Mouse (Mus musculus): ENCODE data around the gene Pglyrp2. TPM values are rescaled to one million over a fixed set of nuclear protein-coding genes. Genes with fewer than 3 reads are reported as not detected.

The Pglyrp2 gene
- 10 to 100 TPM; 68.7 to 79.5 TPM for polyA plus RNA-seq (2017; shearing (Covaris generic))

DNA sequence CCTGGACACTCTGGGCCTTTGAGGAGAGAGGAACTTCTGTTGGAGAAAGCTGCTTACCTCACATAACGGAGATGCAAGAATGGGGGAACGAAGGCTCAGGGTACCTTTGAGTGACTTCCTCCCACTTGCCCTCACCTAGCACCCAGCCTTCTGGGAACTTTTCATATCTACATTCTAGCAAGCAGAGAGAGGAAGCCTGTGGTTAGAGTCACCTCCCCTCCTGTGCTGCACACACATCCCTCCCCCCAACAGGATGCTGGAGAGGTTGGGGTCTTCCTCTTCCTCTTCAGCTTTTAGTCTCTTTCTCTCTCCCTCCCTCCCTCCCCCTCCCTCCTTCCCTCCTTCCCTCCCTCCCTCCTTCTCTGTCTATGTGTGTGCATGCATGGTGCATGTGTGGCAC, at the start of gene Pglyrp2:
Pglyrp2 (minus strand) TSS at position 134 of the 400 bp plus-strand sequence.
- peak; percentile 97 for ATAC-seq

DNA sequence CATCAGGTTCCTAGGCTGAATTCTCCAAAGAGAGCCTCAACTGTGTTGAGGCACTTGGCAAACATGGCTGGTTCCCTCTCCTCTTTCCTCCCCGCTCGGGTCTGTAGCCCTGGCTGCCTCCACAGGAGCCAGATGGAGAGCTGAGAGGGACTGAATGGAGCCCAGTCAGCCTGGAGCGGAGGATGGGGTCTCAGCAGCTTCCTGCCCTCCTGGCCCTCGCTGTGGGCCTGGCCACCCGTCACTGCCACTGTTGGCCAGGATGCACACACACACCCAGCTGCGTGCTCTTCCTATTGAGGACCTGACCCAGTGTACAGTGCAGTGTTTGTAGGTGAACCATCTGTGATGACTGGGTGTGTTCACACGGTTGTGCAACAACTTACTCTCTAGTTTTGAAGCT, 48.2 kb upstream of the Pglyrp2 start:
- ATAC-seq: no peak

DNA sequence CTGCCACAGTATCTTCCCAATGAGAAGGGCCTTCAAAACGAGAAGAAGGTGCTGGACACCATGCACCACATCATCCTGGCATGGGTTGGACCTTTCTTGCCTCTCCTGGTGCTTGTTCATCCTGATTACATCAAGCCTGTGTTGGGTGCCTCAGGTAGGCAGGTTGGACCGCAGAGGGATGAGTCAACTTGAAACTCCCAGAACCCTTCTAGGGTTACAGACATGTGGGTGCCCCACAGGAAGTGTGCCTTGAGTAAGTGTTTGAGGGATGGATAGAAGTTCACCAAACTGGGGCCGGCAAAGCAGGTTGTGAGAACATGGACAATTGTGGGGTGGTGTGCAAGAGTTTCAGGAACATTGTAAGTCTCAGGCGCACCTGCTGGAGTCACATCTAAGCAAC, 46.8 kb upstream of the Pglyrp2 start:
- ATAC-seq: peak; percentile 99

DNA sequence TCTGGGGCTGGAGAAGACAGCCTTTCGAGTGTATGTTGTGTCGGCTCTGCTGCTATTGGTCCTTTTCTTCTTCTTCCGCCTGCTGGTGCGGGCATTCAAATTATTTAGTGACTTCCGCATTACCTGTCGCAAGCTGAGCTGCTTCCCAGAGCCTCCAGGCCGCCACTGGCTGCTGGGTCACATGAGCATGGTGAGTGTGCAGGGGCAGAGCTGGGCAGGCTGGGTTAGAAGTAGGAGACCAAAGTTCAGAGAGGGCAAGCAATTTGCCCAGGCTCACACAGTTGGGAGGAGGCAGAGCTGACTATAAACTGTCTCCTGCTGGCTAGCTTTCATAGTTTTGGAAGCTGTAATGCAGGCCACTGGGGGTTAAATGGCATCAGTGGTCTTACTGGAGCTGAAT, 44.5 kb upstream of the Pglyrp2 start:
- no peak for ATAC-seq

DNA sequence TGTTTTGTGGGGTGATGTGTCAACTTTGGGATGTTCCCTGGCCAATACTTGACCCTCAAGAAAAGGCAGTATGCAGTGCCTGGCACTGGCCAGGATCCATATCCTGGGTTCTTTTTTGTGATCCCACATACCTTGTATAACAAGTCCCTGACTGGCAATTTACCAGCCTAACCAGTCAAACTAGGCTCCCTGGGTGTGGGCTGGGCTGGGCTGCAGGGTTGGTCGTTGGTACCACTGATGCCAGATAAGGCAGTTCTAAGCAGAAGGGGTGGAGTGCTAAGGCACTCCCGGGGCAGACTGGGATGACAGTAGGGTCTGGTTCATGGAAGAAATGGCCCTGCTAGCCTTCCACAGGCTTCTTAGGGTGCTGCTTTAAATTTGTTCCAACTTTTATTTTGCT, 31.0 kb upstream of the Pglyrp2 start:
- ATAC-seq: no peak

DNA sequence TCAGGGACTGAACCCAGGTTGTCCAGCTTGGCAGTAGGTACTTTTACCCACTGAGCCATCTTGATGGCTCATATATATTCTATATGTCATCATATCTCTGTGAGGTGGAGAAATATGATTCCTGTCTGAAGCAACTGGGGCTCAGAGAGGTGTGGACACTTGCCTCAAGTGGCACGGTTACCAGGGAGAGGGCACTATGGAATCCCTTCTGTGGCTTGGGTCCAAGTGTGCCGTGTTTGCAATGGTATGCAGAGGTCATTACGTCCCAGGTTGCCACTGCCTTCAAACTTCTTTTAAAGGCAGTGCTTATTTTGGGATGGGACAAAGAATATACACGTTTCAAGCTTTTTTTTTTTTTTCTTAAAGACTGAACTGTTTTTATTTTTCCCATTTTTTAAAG, 30.2 kb upstream of the Pglyrp2 start:
- ATAC-seq: no peak

DNA sequence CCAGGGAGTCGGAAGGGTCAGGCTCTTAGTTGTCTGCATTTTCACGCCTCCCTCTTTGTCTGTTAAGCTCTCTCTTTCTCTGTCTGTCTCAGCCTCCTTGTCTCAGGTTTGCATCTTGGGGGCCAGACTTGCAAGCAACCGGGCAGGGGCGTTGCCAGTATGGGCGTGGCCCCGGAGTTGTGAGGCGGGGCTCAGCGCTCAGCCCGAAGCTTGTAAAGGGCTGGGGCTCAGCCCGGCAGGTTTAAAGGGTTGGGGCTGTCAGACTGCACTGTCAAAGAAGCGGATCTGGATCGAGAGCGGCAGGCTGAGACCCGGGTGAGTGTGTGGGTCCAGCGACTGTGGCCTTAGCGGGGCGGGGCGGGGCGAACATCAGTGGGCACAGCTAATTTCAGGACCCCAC, 28.5 kb upstream of the Pglyrp2 start, which contains the start of gene Cyp4f39:
Cyp4f39 (plus strand) TSS at position 242 of the 400 bp plus-strand sequence.
- no peak for ATAC-seq

DNA sequence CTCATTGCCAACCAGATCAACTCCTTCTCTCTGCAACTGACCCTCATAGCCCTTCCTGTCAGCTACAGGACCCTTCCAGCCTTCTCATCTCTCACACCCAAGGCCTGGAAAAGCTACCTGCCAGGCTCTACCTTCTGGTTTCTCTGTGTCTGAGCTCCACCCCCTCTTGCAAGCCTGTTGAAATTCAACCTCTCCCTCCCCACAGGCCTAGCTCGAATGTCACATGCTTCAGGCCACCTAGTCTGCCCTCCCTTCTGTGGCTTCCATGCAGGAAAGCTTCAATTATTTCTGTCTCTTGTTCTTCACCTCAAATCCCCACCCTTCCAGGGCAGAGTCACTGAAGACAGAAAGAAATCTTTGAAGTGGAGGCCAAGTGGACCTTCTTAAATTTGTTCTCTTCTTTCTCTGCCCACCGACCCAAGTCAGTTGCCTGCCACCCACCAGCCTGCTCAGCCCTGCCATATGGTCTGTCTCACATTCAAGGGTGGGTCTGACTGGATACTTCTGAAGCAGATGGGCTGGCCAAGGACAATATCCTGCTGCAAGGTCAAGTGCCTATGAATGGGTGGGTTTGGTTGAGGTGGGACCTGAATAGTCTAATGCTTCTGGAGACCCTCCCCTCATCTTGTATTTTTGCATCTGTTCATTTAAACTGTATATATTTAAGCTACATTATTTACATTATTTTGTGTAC, 27.0 kb upstream of the Pglyrp2 start:
- ATAC-seq: no peak

DNA sequence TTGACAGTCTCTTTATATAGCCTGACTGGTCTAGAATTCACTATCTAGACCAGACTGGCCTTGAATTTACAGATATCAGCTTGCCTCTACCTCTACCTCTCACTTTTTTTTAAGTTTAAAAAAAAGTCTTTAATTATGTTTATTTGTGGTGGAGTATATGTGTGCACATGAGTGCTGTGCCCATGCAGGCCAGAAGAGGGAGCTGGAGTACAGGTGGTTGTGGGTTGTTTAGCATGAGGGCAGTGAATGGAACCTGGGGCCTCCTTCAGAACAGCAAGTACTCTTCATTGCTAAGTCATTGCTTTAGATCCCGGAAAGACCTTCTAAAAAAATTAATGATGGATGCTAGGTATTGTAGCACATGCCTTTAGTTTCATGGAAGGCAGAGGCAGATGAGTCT, 25.1 kb upstream of the Pglyrp2 start:
- no peak for ATAC-seq

DNA sequence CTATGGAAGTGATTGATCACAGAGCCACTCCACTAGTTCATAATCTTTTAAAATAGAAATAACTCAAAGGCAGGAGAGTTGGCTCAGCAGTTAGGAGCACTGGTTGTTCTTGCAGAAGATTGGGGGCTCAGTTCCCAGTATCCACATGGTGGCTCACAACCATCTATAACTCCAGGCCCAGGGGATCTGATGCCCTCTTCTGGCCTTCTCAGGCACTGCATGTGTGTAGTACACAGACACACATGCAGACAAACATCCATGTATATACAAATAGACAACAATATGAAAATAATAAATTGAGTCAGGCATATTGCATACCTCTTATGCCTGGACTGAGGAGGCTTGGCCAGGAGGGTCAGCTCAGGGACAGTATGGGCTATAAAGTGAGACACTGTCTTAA, 23.2 kb upstream of the Pglyrp2 start:
- ATAC-seq: no peak

DNA sequence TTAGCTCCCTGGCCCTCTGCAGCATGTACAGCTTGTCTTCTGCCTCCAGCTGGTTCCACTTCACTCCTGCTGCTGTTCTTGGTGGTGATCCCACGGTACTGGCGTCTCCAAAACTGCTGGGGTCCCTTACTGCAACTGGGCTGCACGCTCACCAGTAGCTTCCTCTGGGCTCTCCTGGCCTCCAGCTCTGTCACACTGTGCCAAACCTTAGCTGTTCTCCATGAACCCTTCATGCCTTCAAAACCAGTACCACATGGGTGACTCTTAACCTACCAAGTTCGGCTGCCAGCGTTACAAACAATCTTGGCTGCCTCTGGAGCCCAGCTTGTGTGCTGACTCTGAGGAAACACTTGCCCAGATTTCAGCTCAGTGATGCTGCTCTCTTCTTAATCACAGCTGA, 21.0 kb upstream of the Pglyrp2 start:
- no peak for ATAC-seq

DNA sequence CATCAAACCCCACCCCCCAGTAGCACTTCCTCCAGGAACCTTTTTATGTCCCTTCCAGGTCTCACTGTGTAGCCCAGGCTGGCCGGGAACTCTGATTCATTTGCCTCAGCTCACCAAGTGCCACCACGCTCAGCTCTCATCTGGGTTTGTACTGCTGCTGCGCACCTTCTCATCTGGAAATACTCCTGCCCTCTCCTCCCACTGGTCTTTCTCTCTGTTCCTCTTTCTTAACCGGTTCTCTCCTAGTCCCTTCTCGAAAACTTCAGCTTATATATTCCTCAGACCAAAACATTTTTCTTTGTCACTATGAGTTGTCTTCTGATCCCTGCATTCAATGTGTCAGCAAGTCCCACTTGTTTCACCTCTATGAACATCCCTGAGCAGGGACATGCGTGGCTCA, 19.3 kb upstream of the Pglyrp2 start:
- no peak for ATAC-seq

DNA sequence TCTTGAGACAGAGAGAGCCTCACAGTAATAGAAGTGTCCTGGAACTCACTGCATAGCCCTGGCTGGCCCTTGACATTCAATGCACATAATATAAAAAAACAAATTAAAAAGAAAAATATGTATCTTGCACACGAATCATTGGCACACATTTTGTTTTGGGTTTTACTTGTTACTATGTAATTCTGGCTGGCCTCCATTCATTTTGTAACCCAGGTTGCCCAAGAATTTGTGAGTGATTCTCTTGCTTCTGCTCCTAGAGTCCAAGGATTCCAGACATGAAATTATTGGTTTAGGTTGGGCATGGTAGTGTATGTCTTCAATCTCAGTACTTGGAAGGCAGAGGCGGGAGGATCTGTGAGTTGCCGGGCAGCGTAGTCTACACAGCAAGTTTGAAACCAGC, 13.1 kb upstream of the Pglyrp2 start:
- ATAC-seq: no peak

DNA sequence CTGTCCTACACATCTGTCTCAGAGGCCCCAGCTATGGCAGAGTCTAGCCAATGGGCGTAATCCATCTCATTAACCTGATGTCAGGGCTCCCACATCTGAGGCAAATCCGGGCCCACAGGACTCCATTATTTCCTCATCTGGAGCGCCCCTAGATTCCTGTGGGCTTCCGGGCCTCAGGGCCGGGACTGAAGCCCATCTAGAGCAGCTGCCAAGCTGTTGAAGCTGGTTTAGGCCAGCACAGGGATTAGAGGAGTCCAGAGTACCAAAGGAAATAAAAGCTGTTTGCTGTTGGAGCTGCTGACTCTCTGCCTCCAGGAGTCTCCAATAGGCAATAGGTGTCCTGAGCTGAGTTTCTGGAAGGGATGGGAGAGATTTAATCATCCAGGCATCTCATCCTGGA, 11.2 kb upstream of the Pglyrp2 start:
- no peak for ATAC-seq

DNA sequence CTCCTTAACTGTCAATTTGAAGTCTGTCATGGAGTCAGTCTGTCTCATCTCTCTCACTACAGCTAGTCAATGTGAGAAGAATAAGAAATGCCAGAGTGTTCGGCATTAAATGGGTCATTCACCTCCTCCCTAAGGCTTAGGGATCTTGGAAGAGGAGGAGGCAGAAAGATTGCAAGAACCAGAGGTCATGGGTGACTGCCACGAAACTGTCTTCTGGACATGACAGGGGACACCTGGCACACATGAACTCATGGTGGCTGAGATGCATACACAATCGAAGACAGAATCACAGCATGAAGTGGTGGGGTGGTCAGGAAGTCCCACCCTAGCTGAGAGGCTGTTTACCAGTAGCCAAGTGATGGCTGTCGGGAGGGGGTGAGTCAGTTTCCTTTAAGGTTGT, 10.4 kb upstream of the Pglyrp2 start:
- ATAC-seq: no peak

DNA sequence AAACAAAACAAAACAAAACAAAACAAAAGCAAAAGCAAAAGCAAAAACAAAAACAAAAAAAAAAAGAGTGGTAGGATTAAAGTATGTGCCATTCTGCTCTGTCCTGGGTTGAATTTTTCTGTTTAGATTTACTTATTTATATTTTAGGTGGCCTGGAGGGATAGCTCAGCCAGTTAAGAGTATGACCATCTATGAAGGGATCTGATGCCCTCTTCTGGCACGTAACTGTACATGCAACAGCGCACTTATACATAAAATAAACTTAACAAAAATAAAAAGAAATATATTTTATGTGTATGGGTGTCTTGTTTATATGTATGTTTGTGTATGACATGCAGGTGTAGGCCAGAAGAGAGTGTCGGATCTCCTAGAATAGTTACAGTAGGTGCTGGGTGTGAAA, 8.0 kb upstream of the Pglyrp2 start:
- peak; percentile 59 for ATAC-seq

DNA sequence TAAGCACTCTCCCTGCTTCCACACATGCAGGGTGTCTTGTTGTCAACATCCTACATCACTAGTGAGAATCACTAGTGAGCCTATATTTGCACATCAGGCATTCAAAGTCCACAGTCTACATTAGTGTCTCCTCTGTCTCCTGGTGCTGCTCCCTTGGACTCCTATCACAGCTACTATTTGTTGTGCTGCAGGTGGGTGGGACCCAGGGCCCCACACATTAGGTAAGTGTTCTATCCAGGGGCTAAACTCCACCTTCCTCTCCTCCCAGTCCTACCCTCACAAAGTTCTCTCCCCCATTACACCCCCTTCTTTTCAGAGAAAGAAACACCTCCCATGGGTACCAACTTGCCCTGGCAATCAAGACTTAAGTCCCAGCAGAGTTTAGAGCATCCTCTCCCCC, 2.6 kb upstream of the Pglyrp2 start:
- no peak for ATAC-seq

DNA sequence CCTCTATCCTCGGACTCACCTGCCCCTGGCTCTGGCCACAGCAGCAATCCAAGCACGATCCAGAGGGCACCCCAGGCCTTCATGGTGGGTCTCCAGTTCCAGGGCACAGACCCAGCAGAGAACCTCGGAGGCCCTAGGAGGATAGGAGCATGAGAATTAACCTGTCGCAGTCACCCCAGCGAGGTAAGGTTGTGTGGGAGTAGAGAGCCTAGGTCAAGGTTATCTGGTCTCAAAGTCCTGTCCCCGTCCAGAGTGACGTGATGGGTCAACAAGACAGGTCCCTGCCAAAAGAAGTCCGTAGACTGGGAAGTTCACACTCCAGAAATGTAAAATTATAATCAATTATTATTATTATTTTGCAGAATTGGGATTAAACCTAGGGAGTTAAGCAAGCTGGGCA, 3.2 kb downstream of the Pglyrp2 start:
- ATAC-seq: no peak

DNA sequence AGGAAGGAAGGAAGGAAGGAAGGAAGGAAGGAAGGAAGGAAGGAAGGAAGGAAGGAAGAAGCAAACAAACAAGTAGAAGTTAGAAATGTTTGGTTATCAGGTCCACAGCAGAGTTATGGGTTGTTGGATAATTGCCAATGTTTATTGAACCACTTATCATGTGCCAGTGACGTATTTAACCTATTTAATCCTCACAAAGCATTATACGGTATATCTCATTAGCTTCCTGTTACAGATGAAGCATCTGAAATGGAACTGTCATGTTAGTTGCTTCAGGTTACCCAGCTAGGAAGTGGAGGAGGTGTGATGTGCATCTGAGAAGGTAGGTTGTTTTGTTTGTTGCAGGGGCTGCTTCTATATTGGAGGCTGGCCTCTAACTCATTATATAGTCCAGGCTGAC, 4.0 kb downstream of the Pglyrp2 start:
- no peak for ATAC-seq

DNA sequence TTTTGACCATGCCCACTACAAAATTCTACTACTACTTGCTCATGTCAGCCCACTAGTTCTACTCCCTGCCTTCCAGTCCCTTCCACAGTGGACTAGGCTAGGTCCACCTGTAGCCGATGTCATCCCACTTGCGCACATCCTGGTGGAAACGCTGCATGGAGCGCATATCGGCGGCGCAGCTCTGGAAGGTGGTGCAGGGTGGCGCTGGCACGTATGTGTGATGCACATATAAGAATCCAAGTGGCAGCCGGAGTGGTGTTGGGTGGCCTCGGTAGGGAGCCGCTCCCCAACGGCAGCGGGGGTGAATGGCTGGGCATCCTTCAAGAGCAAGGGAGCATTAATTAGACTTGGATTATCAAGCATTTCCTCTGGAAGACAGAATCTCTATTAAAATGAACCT, 7.2 kb downstream of the Pglyrp2 start:
- ATAC-seq: no peak

DNA sequence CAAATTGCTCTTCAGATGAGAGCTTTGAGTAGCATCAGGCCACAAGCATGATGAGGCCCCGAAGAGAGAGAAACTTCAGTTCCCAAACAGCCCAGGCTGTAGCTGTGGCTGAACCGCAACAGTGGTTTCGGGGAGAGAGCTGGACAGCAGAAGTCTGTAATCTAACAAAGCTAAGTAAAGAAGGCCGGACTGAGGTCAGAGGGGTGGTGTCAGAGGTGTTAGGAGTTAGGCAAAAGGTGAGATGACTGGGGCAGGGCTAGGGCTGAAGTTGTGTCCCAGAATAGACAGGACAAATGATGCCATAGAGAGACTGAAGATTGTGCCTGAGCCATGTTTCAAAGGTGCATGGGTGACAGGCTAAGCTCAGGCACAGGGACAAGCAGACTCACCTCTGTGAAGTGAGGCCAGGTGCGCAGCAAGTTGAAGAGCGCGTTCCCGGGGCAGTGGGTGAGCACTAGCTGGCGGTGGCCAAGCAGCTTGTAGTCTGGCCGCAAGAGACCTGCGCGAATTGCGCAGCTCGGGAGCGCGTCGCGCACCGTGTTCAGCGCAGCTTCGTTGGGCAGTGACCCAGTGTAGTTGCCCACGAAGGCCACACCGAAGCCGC, 8.4 kb downstream of the Pglyrp2 start:
- no peak for ATAC-seq

DNA sequence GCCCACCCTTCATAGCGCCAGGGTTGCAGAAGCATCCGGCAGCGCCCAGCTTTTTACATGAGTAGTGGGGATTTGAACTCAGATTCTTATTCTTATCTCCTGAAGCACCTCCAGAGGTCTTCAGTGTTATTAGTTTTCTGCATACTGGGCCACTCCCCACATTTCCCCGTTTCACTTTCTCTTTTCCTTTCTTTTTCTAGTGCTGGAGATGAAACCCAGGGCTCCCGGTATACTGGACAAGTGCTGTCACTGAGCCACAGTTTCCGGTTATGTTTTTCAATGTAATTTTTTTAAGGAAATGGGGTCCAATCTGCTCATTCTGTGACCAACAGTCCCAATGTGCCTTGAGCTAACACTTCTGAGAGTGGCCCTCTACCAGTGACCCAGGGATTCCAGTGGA, 12.1 kb downstream of the Pglyrp2 start:
- no peak for ATAC-seq

DNA sequence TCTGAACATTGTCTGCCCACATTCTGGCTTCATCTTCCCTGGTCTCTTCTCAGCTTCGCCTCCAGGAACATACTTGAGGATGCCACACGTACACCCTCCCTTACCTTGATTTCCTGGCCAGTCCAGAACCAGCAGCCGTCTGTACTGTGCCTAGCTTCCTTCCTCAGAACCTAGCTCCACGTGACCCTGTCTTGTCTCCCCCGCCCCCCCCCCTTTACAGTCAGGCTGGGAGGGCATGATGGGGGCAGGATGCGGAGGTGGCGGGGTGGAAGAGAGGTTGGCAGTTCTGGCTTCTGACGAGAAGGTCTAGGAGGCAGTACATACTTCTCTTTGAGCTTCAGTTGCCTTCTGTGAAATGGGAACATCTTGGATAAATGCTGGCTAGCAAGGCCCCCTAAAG, 20.6 kb downstream of the Pglyrp2 start, which contains the start of gene Rasal3:
Rasal3 (minus strand) TSS at position 167 of the 400 bp plus-strand sequence.
- ATAC-seq: peak; percentile 82

DNA sequence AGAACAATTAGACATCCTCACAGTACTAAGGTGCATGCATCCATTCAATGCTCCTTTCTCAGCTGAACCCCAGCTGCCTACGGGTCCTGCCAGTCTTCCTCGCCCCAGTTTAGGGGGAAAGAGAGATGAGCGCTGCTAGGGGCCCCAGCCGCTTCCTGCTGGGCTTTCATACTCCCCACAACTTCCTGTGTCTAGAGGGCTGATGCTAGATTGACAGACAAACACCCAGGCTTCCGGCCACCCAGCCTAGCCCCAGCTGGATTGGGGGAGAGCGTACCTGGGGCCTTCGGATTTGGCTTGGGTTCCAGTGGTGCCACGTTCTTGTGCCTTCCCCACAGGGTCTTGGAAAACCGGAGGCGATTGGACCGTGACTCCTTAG, 21.2 kb downstream of the Pglyrp2 start:
- peak; percentile 90 for ATAC-seq
